Mouse (Mus musculus) C2C12 (cell line): ENCODE measurements around the gene Ltbp1.

Experiments
- CTCF ChIP-seq: IDR thresholded peaks from one replicate; pipeline ENCODE4 v1.5.1; 2011; ENCODE audit not compliant: control insufficient read depth, insufficient read depth, insufficient read length
- USF1 ChIP-seq: IDR thresholded peaks from one replicate; pipeline ENCODE4 v1.6.1; 2011; ENCODE audit warnings: low read depth, mild to moderate bottlenecking, control low read depth, moderate library complexity

GRCm38 (mm10) chr17:75172685-75173205, 167.4 kb downstream of the Ltbp1 start:
- TF ChIP-seq CTCF: no peak
- TF ChIP-seq USF1: no peak
